Mouse (Mus musculus) cortical plate, adult 2 months (tissue): ENCODE measurements at regions not wholly inside any gene's neighbourhood (a gene's known extent, or its start where the extent isn't known, plus 50 kb on each side); places are given as distances from the start of the nearest gene placed in this dataset.

Experiments used
- CTCF ChIP-seq: fragments of 200-500 bp; IDR thresholded peaks from 2 replicates; pipeline ENCODE4 v1.5.1; 2011; ENCODE audit warnings: mild to moderate bottlenecking, control low read depth, low read length; ENCODE audit not compliant: insufficient read depth; ENCODE audit errors: extremely low read depth
- POLR2A ChIP-seq: fragments of 200-500 bp; IDR thresholded peaks from 2 replicates; pipeline ENCODE4 v1.6.1; 2011; ENCODE audit warnings: mild to moderate bottlenecking, low read length, control low read depth; ENCODE audit not compliant: insufficient read depth; ENCODE audit errors: extremely low read depth

DNA sequence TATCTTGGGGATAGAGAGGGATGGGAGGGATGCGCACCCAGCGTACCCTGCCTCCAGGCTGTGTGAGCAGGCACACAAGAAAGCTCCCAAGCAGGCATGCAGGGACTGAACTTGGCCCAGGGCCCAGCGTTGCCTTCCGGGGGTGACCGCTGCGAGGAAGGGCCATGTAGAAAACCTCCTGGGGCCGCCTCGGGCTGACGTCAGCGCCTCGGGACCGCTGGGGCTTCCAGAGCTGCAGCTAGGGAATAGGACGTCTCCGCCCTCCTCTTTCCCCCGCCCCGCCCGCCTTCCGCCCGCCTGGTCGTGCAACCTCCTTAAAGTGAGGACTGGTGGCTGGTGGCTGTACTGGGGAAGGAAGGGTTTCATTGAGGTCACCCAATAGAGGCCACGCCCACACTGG, 948.4 kb downstream of the 4930447A16Rik start:
- TF ChIP-seq CTCF = no peak
- TF ChIP-seq POLR2A = no peak
